Mouse (Mus musculus): ENCODE results near the gene Pus3. TPM values are rescaled to one million over a fixed set of nuclear protein-coding genes. Genes with fewer than 3 reads are reported as not detected.
A peak's percentile ranks its signal among the peaks of the same experiment; 100 is the strongest.
"Not testable (repeated sequence)": the region's sequence is repeated elsewhere in the genome, so short reads cannot be mapped to it uniquely, and the experiment has no call there.

Pus3 gene
- total RNA-seq, 1 experiment from 2014 or later, result 13.5 TPM

DNA sequence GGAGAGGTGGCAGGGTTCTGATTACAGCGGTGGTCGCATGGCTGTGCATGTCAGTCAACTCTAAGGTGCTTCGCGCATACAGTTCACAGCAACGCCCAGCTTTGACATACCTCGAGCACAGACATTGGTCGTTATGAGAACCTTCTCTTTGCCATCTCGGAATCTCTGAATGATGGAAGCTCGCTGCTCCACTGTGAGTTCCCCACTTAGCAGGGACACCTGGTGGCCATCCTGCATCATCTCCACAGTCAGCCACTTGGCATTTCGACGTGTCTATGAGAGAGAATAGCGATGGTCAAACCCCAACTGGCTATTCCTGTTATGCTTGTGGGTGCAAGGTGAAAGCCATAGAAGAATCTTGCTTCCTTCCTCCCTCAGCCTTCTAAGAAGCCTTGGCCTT, 12.7 kb upstream of the Pus3 start:
- no peak for DNase-seq

GRCm38 (mm10) chr9:35546745-35547144, 11.7 kb upstream of the Pus3 start:
- no peak for DNase-seq

GRCm38 (mm10) chr9:35548455-35548854, 9.9 kb upstream of the Pus3 start:
- no peak for DNase-seq

DNA sequence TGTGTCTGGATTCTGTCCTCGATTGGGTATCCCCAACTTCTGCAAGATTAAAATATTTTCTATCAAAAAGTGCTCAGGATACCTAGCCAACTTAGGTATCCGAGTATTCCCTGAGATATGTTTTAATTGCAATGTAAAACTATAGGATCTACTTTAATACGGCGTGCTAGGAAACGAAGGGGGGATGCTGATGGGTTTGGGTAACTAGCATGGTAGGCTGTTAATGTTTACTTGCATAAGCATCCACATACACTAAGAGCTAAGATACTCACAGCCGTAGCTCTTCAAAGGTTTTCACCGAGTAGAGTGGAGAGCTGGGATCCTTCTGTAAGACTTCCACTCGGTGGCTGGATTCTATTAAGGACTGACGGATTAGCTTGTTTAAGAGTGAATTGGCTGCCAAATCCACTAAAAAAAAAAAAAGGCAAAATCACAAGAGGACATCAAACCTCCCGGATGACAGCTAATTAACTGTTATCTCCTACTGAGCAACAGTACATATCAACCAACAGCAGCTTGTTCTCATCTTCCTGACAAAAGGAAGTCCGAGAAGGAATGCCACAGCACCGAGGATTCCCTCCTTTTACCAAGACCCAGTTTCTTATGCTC, 1.8 kb upstream of the Pus3 start:
- no peak for DNase-seq

GRCm38 (mm10) chr9:35559009-35559890, 855 bp downstream of the Pus3 start:
- DNase-seq, result peak; percentile 71

- DNase-seq, result no peak
These were observed 2.7 kb downstream of the Pus3 start for GRCm38 (mm10) chr9:35561076-35561475.

DNA sequence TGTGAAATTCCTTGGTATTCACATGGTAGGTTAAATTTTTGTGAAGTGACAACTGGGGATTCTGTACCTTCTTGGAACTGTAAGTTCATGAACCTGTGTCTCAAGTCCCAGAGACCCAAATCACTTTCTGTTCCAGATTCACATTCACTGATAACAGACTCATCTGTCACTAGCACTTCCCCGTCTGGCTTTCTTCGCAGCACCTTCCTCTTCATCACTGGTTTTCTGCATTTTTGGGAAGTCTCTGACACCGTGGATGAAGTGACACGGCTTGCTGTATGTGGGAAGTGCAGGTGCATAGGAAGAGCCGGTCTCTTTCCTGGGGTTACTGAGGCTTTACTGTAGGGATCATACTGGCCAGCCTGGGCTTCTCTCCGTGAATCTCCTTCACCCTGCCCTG, 3.2 kb downstream of the Pus3 start:
- DNase-seq, result no peak

DNA sequence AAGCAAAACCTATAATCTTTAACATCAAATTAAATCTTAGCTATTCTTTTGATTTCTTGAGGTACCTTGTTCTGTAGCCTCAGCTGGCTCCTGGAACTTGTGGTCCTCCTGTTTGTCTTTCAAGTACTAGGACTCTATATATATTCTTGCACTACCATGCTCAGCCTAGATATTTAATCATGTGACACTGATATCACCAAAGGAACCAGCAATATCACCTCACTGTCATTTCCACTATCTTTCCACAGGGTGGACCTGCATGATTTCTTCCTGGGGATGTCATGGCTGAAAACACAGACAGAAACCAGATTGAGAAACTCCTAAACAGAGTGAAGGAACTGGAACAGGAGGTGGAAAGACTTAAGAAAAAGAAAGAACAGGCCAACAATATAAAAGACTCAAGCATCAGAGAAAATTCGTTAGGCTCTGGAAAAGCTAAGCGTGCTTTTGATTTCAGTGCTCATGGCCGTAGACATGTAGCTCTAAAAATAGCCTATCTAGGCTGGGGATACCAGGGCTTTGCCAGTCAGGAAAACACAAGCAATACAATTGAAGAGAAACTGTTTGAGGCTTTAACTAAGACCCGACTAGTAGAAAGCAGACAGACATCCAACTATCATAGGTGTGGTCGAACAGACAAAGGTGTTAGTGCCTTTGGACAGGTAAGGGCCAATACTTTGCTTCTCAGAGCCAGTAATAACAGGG, 6.3 kb downstream of the Pus3 start:
- DNase-seq, result no peak

DNA sequence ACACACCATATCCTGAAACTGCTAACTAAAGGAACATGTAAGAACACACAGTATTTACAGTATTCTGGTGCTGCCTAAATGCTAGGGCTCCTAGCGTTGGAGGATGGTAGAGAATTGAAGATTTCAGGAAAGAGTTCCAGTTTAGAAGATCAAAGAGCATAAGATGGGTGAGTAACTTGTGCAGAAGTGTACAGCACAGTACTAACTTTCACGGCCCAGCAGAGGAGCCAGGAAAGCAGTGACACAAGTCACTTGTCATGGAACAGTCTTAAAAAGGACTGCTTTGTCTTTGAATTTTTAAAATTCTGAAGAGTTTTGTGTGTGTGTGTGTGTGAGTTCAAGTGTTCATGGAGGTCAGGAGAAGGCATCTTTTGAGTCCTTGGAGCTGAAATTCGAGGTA, 9.6 kb downstream of the Pus3 start:
- no peak for DNase-seq

DNA sequence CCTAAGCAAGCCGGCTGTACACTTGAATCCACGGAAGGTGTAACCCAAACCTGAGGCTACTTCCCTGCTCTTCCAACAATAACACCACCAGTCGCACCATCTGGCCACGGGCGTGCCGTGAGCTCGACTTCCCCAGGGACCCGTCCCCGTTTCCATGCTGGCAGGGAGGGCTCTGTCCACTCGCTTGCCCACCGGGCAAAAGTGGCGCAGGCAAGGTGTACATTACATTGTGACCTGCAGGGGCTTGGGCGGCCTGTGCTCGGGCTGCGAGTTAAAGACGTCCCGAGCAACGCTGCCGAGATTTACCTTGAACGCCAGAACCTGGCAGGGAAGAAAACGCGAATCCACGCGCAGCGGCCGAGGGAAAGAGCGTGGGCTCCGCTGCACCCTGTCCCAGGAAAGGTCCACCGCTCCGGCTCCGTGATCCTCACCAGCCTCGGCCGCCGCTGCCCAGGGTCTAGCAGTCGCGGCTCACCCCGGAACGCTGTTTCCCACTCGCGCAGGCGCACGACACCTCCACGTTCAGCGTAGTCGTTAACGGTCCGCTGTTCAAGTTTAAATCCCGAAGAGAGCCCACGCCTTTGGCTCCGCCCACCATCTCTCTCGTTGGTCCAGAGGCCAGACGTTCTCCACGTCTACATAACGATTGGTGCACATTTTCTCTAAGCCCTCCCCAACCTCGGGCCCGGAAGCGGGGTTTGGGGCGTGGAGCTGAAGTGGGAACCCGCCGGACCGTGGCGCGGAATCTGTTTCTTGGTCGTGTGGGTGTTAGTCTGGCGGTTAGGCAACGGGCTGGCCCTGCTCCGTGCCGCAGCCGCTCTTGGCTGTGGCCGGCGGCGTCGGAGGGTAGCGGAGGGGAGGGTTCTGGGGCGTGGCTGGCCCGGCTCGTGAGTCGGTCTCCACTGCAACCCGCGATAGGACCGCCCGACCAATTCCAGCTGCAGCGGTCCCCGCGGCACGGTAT, 11.5 kb downstream of the Pus3 start, which contains the start of the genes Pate2 and Hyls1:
TSS of gene Pate2 (plus strand) at position 714 of the 964 bp plus-strand sequence.
TSS of gene Hyls1 (minus strand) at position 828 of the 964 bp plus-strand sequence.
- peak; percentile 93 for DNase-seq

- no peak for DNase-seq
These were observed 12.3 kb downstream of the Pus3 start for GRCm38 (mm10) chr9:35570663-35571062.

DNA sequence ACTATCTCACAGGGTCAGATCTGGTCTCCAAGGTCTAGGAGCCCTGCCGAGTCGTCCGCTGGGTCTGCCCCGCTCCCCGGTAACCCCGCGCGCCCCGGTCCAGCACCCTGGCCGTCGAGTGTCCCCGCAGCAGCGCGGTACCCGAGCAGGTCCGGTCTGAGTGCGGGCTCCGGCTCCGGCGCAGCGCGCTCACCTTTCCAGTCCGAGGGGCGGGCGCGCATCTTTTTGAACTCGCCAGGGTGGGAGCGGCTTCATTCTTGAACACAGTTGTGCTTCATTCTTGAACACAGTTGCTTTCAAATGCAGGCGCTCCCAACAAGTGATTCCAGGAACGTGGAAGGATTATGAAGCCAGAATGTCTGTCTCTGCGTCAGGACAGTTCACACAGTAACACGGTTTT, 16.0 kb downstream of the Pus3 start:
- DNase-seq, result no peak

DNA sequence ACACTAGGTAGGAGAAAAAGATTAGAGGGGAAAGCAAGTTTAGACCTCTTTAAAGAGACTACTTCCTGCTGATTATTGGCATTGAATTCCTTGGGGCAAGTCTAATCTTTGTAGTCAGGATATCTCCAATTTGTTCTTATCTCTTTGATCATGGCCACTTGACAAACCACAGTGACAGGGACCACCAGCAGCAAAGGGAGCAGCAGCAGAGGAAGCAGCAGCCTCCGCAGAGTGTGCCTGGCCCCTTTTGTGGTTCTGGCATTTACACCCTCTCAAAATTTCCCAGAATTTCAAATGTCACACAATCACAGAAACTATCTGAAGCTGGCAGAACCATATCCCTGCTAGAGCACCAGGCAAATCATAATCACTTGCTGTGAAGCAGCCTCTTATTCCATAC, 29.3 kb downstream of the Pus3 start:
- DNase-seq, result no peak

GRCm38 (mm10) chr9:35592903-35593302, 34.5 kb downstream of the Pus3 start:
- no peak for DNase-seq

- DNase-seq, result no peak
These were observed 49.4 kb downstream of the Pus3 start for GRCm38 (mm10) chr9:35607647-35608405.

DNA sequence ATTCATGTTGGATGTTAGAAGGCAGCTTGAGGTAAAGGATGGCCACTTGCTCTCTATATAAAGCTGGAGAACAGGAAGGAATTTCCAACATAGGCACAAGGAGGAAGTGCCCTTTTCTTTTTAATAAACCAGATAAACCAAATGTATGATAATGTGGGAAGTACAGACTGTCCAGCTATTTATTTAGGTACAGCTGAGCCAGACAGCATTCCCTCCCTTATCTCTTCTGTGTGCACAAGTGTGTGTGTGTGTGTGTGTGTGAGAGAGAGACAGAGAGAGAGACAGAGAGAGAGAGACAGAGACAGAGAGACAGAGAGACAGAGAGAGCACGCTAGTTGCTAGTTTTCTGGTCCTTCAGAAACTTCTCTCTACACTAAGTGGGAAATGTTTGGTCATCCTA, 53.4 kb downstream of the Pus3 start, which contains the start of gene Pate4:
TSS of gene Pate4 (minus strand) at position 101 of the 400 bp plus-strand sequence.
- no peak for DNase-seq

- DNase-seq, result no peak
These were observed 55.6 kb downstream of the Pus3 start for GRCm38 (mm10) chr9:35614005-35614404.

- DNase-seq, result not testable (repeated sequence)
These were observed 58.4 kb downstream of the Pus3 start for GRCm38 (mm10) chr9:35616784-35617183.
